Mouse (Mus musculus) inflammation-experienced regulatory T-cells, adult 6 months (primary cell): ENCODE results near the gene Dusp12. TPM values are rescaled to one million over a fixed set of nuclear protein-coding genes. Genes with fewer than 3 reads are reported as not detected.

Experiments
- ATAC-seq: one replicate; pipeline ENCODE4 v1.8.0; 2017
- polyA plus RNA-seq, 3 experiments: library from polyadenylated mRNA; unstranded; fragments of 100-300 nt; shearing (Covaris generic); gene quantifications; one replicate each; pipeline ENCODE4 v1.2.1; 2017

Dusp12 gene
- polyA plus RNA-seq, 3 experiments from 2014 or later: 11.0 to 16.1 (median 11.7) TPM

DNA sequence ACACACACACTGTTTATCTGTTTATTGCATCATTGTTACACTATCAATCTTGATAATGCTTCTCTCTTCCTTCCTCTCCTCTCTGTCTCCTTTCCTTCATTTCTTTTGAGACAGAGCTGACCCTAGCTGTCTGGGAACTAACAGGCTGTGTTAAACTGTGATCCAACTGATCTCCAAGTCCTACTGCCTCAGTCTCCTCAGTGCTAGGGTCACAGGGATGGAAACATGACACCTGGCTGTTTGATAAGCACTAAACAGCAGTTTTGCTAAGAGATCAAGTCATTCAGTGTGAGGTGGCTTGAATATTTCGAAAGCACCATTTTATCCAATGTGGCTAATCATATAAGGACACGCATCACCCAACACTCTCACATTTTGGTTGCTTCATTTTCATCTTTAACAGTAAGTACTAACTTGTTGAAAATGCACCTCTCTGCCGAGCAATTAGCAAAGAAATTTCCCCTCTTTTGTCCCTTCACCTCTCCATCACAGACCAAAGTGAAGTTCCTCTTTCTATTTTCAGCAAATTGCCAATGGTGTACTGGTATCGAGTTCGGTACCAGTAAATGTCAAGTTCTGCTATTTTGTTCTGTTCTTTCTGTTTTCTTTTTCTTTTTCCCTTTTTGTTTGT, 11.4 kb upstream of the Dusp12 start:
- ATAC-seq: no peak

- peak; percentile 71 for ATAC-seq
These were observed 9.6 kb upstream of the Dusp12 start for GRCm38 (mm10) chr1:170894603-170895602.

GRCm38 (mm10) chr1:170892279-170892678, 6.9 kb upstream of the Dusp12 start:
- no peak for ATAC-seq

- no peak for ATAC-seq
These were observed 6.3 kb upstream of the Dusp12 start for GRCm38 (mm10) chr1:170891646-170892045.

- no peak for ATAC-seq
These were observed 4.0 kb upstream of the Dusp12 start for GRCm38 (mm10) chr1:170889310-170889709.

GRCm38 (mm10) chr1:170886044-170886458, 711 bp upstream of the Dusp12 start:
- no peak for ATAC-seq

GRCm38 (mm10) chr1:170884390-170884789, 950 bp downstream of the Dusp12 start:
- ATAC-seq: no peak

DNA sequence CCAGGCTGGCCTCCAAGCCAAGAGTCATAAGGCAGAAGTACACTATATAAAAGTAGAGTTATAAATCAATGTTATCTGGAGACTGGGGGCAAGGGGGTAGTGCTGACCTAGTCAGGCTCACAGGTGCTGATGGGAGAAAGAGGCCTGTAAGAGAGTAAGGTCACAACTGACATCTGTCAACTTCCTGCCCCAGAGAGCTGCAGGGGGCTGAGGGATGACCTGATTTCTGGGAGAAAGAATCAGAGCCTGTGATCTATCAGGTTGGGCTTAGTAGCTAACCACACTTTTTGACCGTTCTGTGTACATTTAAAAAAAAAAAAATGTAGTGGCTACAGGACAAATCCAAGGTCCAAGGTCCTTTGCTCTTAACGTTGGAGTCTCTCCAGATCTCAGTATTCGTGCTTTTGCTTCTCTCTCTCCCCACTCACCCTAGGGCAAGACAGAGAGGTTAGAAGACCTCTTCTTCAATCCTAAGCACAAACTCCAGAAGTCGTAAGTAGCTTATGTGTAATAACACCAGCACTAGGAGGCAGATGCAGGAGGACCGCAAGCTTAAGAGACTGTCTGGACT, 2.3 kb downstream of the Dusp12 start:
- ATAC-seq: no peak

- ATAC-seq: no peak
These were observed 8.4 kb downstream of the Dusp12 start for GRCm38 (mm10) chr1:170876906-170877305.

- ATAC-seq: no peak
These were observed 9.7 kb downstream of the Dusp12 start for GRCm38 (mm10) chr1:170875676-170876075.

- ATAC-seq: no peak
These were observed 13.4 kb downstream of the Dusp12 start for GRCm38 (mm10) chr1:170871961-170872360.

DNA sequence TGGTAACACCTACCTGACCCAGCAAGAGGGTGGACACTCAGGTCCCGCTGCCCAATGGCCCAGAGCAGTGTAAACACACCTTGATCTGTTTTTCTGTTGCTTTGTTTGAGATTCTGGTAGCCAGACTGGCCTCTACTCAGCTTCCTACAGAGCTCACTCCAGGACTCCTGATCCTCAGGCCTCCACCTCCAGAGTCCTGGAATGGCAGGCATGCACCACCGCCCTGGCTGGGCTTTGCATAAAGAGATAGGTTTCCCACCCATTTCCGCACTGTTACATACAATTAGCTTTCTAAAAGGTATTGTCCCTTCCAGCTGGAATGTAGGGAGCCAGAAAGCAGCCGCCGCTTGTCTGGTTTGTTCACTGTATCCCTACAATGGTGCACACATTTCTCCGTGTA, 13.9 kb downstream of the Dusp12 start:
- no peak for ATAC-seq

- no peak for ATAC-seq
These were observed 16.4 kb downstream of the Dusp12 start for GRCm38 (mm10) chr1:170868905-170869283.

DNA sequence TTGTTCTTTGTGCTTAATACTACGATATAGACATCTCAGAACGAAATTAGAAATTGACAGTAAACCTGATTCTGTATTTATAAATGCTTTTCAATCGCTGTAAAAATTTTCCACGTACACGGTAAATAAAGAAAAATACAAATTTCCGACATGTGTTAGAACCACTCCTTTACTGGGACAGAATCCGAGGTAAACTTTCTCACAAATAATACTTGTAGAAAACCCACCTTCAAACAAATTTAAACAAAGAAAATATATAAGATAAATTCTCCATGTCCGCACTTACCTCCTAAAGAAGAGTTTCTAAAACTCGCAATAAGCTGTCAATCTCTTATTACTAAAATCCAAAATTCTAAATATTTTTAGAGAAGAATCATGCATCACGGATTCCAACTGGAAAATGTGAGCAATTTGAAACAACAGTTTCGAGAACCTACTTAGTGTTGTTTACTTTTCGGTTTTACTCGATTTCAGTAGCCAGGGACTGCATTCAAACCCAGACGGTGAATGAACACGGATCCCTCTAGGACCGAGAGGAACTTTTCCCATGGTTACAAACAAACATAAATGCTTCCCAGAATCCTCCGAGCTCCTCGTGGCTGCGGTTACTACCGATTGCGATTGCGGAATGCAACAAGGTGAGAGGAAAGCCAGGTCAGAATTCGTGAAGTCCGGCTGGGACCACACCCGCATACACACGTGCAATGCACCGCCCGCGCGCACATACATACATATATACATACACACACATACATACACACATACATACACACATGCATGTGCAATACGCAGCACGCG, 17.0 kb downstream of the Dusp12 start:
- ATAC-seq: peak; percentile 42

DNA sequence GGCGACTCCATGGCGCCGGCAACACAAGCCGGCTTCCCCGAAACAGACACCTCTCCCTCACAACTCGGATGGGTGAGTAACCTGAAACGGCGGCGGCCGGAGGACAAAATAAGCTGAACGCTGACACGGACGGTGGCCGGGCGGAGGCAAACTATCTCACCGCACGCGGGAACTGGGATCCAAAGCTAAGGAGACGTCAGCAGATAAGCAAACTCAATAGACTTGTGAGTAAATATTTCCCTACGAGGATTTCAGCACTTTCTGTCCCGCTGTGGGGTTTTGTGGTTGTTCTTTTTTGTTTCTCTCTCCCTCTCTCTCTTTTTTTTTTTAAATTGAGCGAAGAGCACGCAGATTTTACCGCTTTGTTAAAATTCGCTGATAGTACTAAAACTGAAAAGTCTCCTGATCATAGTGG, 17.6 kb downstream of the Dusp12 start, which contains the start of gene Atf6:
Gene Atf6 (minus strand): TSS at position 81 of the 415 bp plus-strand sequence.
- peak; percentile 53 for ATAC-seq

GRCm38 (mm10) chr1:170866992-170867690, 18.2 kb downstream of the Dusp12 start:
- no peak for ATAC-seq

GRCm38 (mm10) chr1:170865406-170865805, 19.9 kb downstream of the Dusp12 start:
- no peak for ATAC-seq

GRCm38 (mm10) chr1:170864754-170865153, 20.6 kb downstream of the Dusp12 start:
- no peak for ATAC-seq

- no peak for ATAC-seq
These were observed 21.1 kb downstream of the Dusp12 start for GRCm38 (mm10) chr1:170864234-170864633.

- ATAC-seq: peak; percentile 64
These were observed 22.3 kb downstream of the Dusp12 start for GRCm38 (mm10) chr1:170863033-170863432.

- ATAC-seq: no peak
These were observed 23.0 kb downstream of the Dusp12 start for GRCm38 (mm10) chr1:170862435-170862717.
